Mouse (Mus musculus) cortical plate, adult 2 months (tissue): Measurements from ENCODE around the gene Gm47995.

ENCODE experiments used
- CTCF ChIP-seq: fragments of 200-500 bp; IDR thresholded peaks from 2 replicates; pipeline ENCODE4 v1.5.1; 2011; ENCODE audit warnings: mild to moderate bottlenecking, control low read depth, low read length; ENCODE audit not compliant: insufficient read depth; ENCODE audit errors: extremely low read depth
- POLR2A ChIP-seq: fragments of 200-500 bp; IDR thresholded peaks from 2 replicates; pipeline ENCODE4 v1.6.1; 2011; ENCODE audit warnings: mild to moderate bottlenecking, low read length, control low read depth; ENCODE audit not compliant: insufficient read depth; ENCODE audit errors: extremely low read depth

DNA sequence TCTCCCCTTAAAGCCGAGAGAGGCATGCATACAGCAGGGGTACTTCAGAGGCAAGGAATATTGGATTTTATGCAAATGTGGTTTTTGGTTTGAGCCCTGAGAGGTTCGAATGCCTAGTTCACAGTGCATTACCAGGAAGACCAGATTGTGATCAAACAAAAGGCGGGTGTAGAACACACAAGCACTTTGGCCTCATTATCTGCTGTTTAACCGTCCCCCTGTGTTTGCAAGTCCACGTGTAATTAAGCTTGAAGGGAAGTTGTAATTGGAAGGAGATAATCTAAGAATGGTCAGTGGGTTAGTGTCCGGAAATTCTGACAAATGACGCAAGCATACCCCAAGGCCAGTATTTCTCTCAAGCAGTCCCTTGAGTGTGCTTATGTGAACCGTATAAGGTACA, 32.2 kb upstream of the Gm47995 start:
- TF ChIP-seq POLR2A (no peak), CTCF (no peak)
